Mouse (Mus musculus) neural tube, embryonic 14.5 days (tissue): ENCODE data around the gene Spire2. TPM values are rescaled to one million over a fixed set of nuclear protein-coding genes. Genes with fewer than 3 reads are reported as not detected.

Experiments
- ATAC-seq: fragments of 200-750 bp; cut with Nextera tagmentation; 2 replicates; pipeline ENCODE4 v1.8.0; 2017; ENCODE audit warnings: low read depth, mild to moderate bottlenecking, moderate TSS enrichment, moderate library complexity
- H3K27ac ChIP-seq: fragments of 300-500 bp; sonication (generic); 2 replicates; pipeline ENCODE4 v1.5.1; 2014; ENCODE audit warnings: low read depth, mild to moderate bottlenecking, control low read depth, low read length, moderate library complexity, mixed read lengths
- H3K27me3 ChIP-seq: fragments of 300-500 bp; sonication (generic); 2 replicates; pipeline ENCODE4 v1.6.1; 2014; ENCODE audit warnings: low read length; ENCODE audit not compliant: control insufficient read depth, insufficient read depth
- H3K36me3 ChIP-seq: fragments of 300-500 bp; sonication (generic); 2 replicates; pipeline ENCODE4 v1.6.1; 2014; ENCODE audit warnings: low read length, mixed read lengths; ENCODE audit not compliant: control insufficient read depth, insufficient read depth
- H3K4me1 ChIP-seq: fragments of 300-500 bp; sonication (generic); 2 replicates; pipeline ENCODE4 v1.6.1; 2014; ENCODE audit warnings: low read length; ENCODE audit not compliant: control insufficient read depth, insufficient read depth
- H3K4me2 ChIP-seq: fragments of 300-500 bp; sonication (generic); 2 replicates; pipeline ENCODE4 v1.6.1; 2014; ENCODE audit warnings: mild to moderate bottlenecking, low read depth, low read length, control low read depth
- H3K4me3 ChIP-seq: fragments of 300-500 bp; sonication (generic); 2 replicates; pipeline ENCODE4 v1.5.1; 2014; ENCODE audit warnings: low read depth, low read length, control low read depth, mixed read lengths
- H3K9ac ChIP-seq: fragments of 300-500 bp; sonication (generic); replicated peaks from 2 replicates; pipeline ENCODE4 v1.6.1; 2014; ENCODE audit warnings: low read depth, mild to moderate bottlenecking, control low read depth, low read length, mixed read lengths
- H3K9me3 ChIP-seq: fragments of 300-500 bp; sonication (generic); 2 replicates; pipeline ENCODE4 v1.6.1; 2016; ENCODE audit warnings: low read length; ENCODE audit not compliant: control insufficient read depth
- WGBS: fragments of 180-500 bp; shearing (Covaris S2); extraction: QIAGEN DNeasy Blood & Tissue Kit; methylation state at CpG from one replicate; pipeline ENCODE4 v1.1.7; 2014; 5-methylcytosine and 5-hydroxymethylcytosine counted together
- polyA plus RNA-seq: library from polyadenylated mRNA; unstranded; fragments of >200 nt; fragmentation: Nextera tagmentation; extraction: Ambion mirVana; gene quantifications from 2 replicates; pipeline ENCODE4 v1.2.1, GENCODE M21; 2014

Gene Spire2
- polyA plus RNA-seq, 1 experiment from 2014 or later = 34.9 TPM

DNA sequence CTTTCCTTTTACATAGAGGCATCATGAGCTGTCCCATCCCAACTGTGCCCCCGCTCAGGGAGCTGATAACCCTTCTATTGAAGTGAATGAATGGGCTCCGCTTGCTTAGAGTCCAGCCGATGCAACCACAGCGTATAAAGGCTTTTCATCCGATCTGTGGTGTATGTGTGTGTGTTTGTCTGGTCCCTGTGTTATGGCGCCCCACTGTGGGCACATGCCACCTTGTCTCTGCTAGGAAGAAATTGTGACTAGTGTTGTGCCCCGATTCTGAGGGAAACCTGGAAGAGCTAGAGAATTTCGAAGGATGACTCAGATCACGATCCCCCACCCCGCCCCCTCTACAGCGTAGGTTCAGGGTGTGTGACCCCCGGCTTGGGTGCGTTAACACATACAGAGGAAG lies 20.3 kb downstream of the Spire2 start:
- Histone ChIP-seq H3K9me3 (no peaks in the 10 kb centered on the region), H3K27ac (no peak overlapping the region), H3K4me1 (no peaks in the 10 kb centered on the region), H3K9ac (no peak overlapping the region), H3K36me3 (peaks cover 15% of the 10 kb centered on the region), H3K4me2 (no peak overlapping the region), H3K4me3 (no peak overlapping the region), H3K27me3 (no peaks in the 10 kb centered on the region)
- peak; percentile 51 for ATAC-seq
- WGBS = 47% methylated on average over 13 of the region's 13 CpGs

DNA sequence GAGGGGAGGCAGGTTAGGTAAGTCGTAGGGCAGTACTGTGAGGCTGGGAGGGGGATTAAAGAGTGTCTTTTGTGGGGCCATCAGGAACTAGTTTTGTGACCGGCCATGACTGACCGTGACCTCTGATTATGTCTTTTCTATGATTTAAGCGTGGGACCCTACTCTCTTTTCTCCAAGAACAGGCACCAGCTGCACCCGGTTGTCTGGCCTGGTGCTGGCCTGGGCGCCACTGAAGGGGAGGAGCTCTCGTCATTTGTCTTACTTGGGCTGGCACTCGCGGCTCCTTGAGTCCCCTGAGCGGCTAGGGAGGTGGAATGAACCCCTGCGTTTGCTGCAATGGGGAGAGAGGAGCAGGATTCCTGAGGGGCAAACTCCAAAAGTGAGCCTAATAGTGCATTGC lies 20.7 kb downstream of the Spire2 start:
- Histone ChIP-seq H3K4me3 (no peak overlapping the region), H3K9me3 (no peaks in the 10 kb centered on the region), H3K27me3 (no peaks in the 10 kb centered on the region), H3K4me1 (no peaks in the 10 kb centered on the region), H3K27ac (no peak overlapping the region), H3K36me3 (peaks cover 15% of the 10 kb centered on the region), H3K4me2 (no peak overlapping the region), H3K9ac (no peak overlapping the region)
- 43% methylated on average over 11 of the region's 11 CpGs for WGBS
- no peak for ATAC-seq

DNA sequence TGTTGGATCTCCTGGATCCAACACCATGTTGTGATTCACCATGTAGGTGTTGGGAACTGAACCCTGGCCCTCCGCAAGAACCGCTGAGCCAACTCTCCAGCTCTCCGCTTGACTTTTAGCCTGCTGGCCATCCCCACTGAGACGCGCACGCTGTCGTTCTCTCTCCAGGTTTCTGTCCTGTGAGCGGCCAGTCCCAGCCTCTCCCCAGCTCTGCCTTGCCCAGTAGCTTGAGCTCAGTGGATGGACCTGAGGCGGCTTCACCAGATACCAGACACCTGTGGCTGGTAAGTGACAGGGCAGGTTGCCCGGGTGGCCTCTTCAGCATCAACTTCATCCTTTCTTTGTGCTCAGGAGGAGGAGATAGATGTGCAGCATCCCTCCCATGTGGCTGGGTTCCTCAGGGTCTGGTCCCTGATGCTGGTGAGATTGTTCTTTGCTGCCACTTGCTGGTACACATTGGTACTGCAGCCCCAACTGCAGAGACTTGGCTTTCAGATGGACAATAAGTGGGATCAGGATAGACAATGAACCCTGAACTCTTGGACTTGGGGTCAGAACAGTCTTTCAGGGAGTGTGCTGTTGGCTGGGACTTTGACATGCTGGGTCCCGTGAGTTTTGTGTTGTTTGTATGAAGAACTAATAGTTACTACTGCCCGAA lies 28.7 kb downstream of the Spire2 start:
- H3K9me3 ChIP-seq = no peaks in the 10 kb centered on the region

DNA sequence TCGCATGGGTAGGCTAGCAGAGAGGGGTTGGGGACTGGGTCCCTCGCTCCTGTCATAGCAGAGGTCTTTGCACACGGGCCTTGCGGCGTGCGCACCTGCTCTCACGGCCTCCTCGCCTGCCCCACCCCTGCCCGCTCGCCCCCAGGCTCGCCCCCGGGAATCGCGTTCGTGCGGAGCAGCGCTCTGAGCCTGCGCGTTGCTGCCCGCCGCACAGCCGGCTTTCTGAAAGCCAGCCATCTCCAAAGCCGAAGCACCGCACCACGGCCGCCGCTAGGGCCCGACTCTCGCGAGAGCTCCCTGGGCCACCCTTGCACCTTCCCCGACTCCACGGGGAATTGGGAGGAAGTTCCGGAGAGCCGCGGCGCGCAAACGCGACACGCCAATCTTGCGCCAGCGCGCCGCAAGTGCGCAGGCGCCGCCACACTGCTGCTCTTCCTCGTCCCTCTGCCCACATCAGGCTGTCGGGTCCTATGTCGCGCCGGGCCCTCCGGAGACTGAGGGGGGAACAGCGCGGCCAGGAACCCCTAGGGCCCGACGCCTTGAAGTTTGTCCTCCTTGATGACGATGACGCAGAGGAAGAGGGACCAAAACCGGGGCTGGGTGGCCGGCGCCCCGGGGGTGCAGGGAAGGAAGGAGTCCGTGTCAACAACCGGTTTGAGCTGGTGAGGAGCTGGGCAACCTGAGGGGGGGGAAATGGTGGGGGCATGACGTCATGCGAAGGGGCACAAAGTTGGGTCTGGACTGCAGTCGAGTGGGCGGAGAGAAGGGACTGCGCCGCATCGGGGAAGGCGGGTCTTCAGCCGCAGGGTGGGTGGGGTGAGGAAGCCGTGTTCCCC lies 41.1 kb downstream of the Spire2 start, which contains the start of gene Tcf25:
TSS of gene Tcf25 (plus strand) at position 351 of the 836 bp plus-strand sequence.
- Histone ChIP-seq H3K4me1 (peaks cover 16% of the 10 kb centered on the region), H3K27me3 (no peaks in the 10 kb centered on the region), H3K9me3 (no peaks in the 10 kb centered on the region), H3K9ac (peak within 1 kb of the TSS; percentile 82), H3K27ac (peak within 1 kb of the TSS; percentile 97), H3K4me2 (peak within 1 kb of the TSS; percentile 71), H3K4me3 (peak within 1 kb of the TSS; percentile 88), H3K36me3 (peaks cover 12% of the 10 kb centered on the region)
- under 1% methylated on average over 64 of the region's 75 CpGs for WGBS
- ATAC-seq = peak; percentile 94

More for the DNA sequence above, 28.7 kb downstream of the Spire2 start:
- H3K36me3 ChIP-seq = peaks cover 43% of the 10 kb centered on the region
- 53% methylated on average over 12 of the region's 12 CpGs for WGBS
- peak; percentile 63 for ATAC-seq
- 0 out of 2 replicates have a peak overlapping the region, but pooled peaks have one; percentile 13 for H3K9ac ChIP-seq
- H3K4me3 ChIP-seq = no peak overlapping the region
- H3K4me1 ChIP-seq = no peaks in the 10 kb centered on the region
- no peak overlapping the region for H3K27ac ChIP-seq
- H3K27me3 ChIP-seq = no peaks in the 10 kb centered on the region
- H3K4me2 ChIP-seq = no peak overlapping the region

DNA sequence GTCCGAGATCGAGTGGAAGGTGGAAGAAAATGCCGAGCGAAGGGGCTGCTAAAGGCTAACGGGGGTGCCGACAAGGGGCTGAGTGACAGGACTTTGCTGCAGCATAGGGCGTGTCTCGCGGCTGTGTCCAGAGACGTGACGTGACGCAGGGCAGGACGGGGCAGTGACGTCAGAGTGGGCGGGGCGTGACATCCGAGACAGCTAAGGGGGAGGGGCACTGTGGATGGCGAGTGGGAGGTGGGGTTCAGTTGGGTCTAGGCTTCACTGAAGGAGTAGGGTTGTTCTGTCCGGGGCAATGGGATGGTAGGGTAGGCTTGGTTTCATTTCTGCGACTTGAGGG lies 41.7 kb downstream of the Spire2 start:
- peak overlapping the region; percentile 82 for H3K9ac ChIP-seq
- WGBS = 2% methylated on average over 20 of the region's 20 CpGs
- H3K4me3 ChIP-seq = peak overlapping the region; percentile 88

DNA sequence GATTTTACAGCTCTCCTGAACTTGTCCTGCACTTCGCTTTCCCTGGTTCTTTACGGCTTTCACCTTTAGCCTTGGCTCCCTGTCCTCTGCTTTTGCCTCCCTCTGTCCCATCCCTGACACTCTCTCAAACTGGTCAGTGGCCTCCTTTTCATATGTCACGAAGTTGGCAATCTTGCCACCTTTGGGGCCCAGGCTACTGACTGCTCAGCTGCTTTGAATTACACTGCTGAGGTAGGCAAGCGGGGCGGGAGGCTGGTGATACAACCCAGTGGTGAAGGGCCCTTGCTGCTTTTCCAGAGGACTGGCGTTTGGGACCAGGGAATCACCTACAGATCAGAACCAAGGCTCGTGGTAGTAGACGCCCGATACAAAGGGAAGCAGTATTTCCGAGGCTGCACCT lies 43.2 kb downstream of the Spire2 start:
- Histone ChIP-seq H3K9me3 (no peaks in the 10 kb centered on the region), H3K4me2 (no peak overlapping the region), H3K36me3 (0 out of 2 replicates have a peak, but pooled peaks cover 6% of the 10 kb centered on the region), H3K9ac (no peak overlapping the region), H3K4me3 (no peak overlapping the region), H3K27ac (peak overlapping the region; percentile 39; the same call in 1 of the 2 replicates), H3K27me3 (no peaks in the 10 kb centered on the region), H3K4me1 (peaks cover 16% of the 10 kb centered on the region)
- ATAC-seq = no peak
- WGBS = 78% methylated on average over 10 of the region's 10 CpGs

More for the DNA sequence above, 41.7 kb downstream of the Spire2 start:
- Histone ChIP-seq H3K36me3 (0 out of 2 replicates have a peak, but pooled peaks cover 10% of the 10 kb centered on the region), H3K27ac (peak overlapping the region; percentile 97), H3K9me3 (no peaks in the 10 kb centered on the region), H3K27me3 (no peaks in the 10 kb centered on the region), H3K4me1 (peaks cover 16% of the 10 kb centered on the region), H3K4me2 (peak overlapping the region; percentile 71)
- ATAC-seq = peak; percentile 79

DNA sequence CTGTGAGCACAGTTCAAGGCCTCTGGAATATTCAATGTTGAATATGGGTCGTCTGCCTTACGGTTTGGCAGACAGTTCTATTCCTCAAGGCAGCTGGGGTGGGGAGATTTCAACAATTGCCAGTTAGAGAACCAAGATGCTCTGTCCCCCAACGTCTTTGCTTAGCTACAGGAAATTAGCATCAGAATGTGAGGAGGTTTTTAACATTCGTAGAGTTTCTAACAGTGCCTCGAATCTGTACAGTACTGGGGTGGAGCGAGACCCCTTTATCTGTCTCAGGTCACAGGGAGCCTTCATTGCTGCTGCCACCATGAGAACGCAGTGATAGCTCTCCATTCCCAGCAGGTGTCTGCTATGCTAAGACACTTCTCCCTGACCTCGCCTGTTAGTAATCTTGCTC lies 43.6 kb downstream of the Spire2 start:
- no peak overlapping the region for H3K9ac ChIP-seq

DNA sequence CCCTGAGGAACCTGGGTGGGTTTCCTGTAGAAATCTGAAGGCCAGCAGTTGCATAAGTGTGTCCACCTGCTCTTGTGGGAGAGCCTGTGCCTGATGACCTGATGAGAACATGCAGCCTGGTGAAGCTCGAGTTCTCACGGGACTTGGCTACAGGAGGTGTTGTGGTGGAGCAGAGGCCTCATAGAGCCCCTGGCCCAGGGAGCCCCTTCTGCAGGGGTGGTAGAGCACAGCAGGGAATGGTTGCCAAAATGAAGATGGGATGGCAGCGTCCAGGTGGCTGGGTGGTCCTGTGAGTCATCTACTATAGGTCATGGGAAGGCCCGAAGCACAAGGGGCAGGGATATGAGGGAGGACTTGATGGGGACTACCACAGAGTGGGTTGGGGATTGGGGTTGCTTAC lies 49.2 kb downstream of the Spire2 start:
- 92% methylated on average over 4 of the region's 4 CpGs for WGBS
- Histone ChIP-seq H3K4me1 (no peaks in the 10 kb centered on the region), H3K4me2 (no peak overlapping the region), H3K27ac (no peak overlapping the region), H3K9me3 (no peaks in the 10 kb centered on the region), H3K36me3 (peaks cover 54% of the 10 kb centered on the region), H3K27me3 (no peaks in the 10 kb centered on the region), H3K4me3 (no peak overlapping the region), H3K9ac (no peak overlapping the region)
- no peak for ATAC-seq

More for the DNA sequence above, 43.6 kb downstream of the Spire2 start:
- no peak for ATAC-seq
- H3K36me3 ChIP-seq = 0 out of 2 replicates have a peak, but pooled peaks cover 6% of the 10 kb centered on the region
- peaks cover 16% of the 10 kb centered on the region for H3K4me1 ChIP-seq
- WGBS = 50% methylated on average over 8 of the region's 8 CpGs
- peak overlapping the region; percentile 39; the same call in 1 of the 2 replicates for H3K27ac ChIP-seq
- H3K4me3 ChIP-seq = no peak overlapping the region
- H3K4me2 ChIP-seq = no peak overlapping the region
- no peaks in the 10 kb centered on the region for H3K27me3 ChIP-seq
- no peaks in the 10 kb centered on the region for H3K9me3 ChIP-seq

DNA sequence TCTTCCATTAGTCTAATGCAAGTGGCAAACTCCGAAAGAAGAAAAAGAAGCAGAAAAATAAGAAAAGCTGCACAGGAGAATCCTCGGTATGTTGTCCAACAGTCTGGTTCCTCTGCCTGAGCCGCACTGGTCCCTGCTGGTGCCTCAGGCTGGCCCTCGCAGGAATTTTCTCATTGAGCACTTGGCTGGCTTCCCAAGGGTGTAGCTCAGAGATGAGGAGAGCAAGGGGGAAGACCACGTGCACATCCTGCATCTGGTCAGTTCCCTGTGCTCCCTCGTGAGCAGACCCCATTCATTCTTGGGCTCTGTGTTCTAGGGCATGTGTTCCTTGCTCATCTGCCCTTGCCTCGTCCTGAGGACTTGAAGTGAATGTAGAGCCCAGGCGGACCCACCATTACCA lies 50.0 kb downstream of the Spire2 start:
- no peaks in the 10 kb centered on the region for H3K4me1 ChIP-seq
- H3K4me2 ChIP-seq = no peak overlapping the region
- H3K9ac ChIP-seq = no peak overlapping the region
- 88% methylated on average over 8 of the region's 8 CpGs for WGBS
- no peak overlapping the region for H3K4me3 ChIP-seq
- H3K27me3 ChIP-seq = no peaks in the 10 kb centered on the region
- peaks cover 62% of the 10 kb centered on the region for H3K36me3 ChIP-seq
- ATAC-seq = no peak
- H3K27ac ChIP-seq = no peak overlapping the region
- no peaks in the 10 kb centered on the region for H3K9me3 ChIP-seq
